Mouse (Mus musculus): ENCODE measurements at regions not wholly inside any gene's neighbourhood (a gene's known extent, or its start where the extent isn't known, plus 50 kb on each side); places are given as distances from the start of the nearest gene placed in this dataset.

- no peak overlapping the region for H3K27ac ChIP-seq (ENCODE audit: insufficient read depth, low read length)
- DNase-seq = no peak
- TF ChIP-seq POLR2A (IDR thresholded peaks at IDR 0.05; ENCODE audit: borderline replicate concordance, insufficient read depth, low read length) (no peak), CTCF (IDR thresholded peaks at IDR 0.05; ENCODE audit: borderline replicate concordance, insufficient read depth, low read depth, low read length) (no peak)
- 76% methylated on average over 5 of the region's 5 CpGs for WGBS
- no peaks in the 10 kb centered on the region for H3K27me3 ChIP-seq (ENCODE audit: control insufficient read depth, insufficient read depth, low read length)
- no peaks in the 10 kb centered on the region for H3K4me1 ChIP-seq (ENCODE audit: control insufficient read depth, insufficient read depth, low read length)
- no peak overlapping the region for H3K4me3 ChIP-seq (replicated peaks; ENCODE audit: insufficient read depth, low read depth, low read length)
Observed at GRCm38 (mm10) chr11:45323766-45324165, 528.1 kb upstream of the Clint1 start.

GRCm38 (mm10) chr11:45330319-45330718 is 521.5 kb upstream of the Clint1 start:
- H3K27me3 ChIP-seq (ENCODE audit: control insufficient read depth, insufficient read depth, low read length) = no peaks in the 10 kb centered on the region; the same call in 1 of the 2 replicates
- TF ChIP-seq POLR2A (IDR thresholded peaks at IDR 0.05; ENCODE audit: borderline replicate concordance, insufficient read depth, low read length) (no peak), CTCF (IDR thresholded peaks at IDR 0.05; ENCODE audit: borderline replicate concordance, insufficient read depth, low read depth, low read length) (no peak)
- no peak overlapping the region for H3K27ac ChIP-seq (ENCODE audit: insufficient read depth, low read length)
- no peak overlapping the region for H3K4me3 ChIP-seq (replicated peaks; ENCODE audit: insufficient read depth, low read depth, low read length)
- 78% methylated on average over 2 of the region's 2 CpGs for WGBS
- no peaks in the 10 kb centered on the region for H3K4me1 ChIP-seq (ENCODE audit: control insufficient read depth, insufficient read depth, low read length)
- no peak for DNase-seq

GRCm38 (mm10) chr11:45333756-45334155 is 518.1 kb upstream of the Clint1 start:
- H3K27ac ChIP-seq (ENCODE audit: insufficient read depth, low read length) = no peak overlapping the region
- no peaks in the 10 kb centered on the region; the same call in 1 of the 2 replicates for H3K4me1 ChIP-seq (ENCODE audit: control insufficient read depth, insufficient read depth, low read length)
- TF ChIP-seq POLR2A (IDR thresholded peaks at IDR 0.05; ENCODE audit: borderline replicate concordance, insufficient read depth, low read length) (no peak), CTCF (IDR thresholded peaks at IDR 0.05; ENCODE audit: borderline replicate concordance, insufficient read depth, low read depth, low read length) (no peak)
- no peak overlapping the region for H3K4me3 ChIP-seq (replicated peaks; ENCODE audit: insufficient read depth, low read depth, low read length)
- DNase-seq = no peak
- no peaks in the 10 kb centered on the region; the same call in 1 of the 2 replicates for H3K27me3 ChIP-seq (ENCODE audit: control insufficient read depth, insufficient read depth, low read length)
- WGBS = 42% methylated on average over 3 of the region's 3 CpGs

- TF ChIP-seq POLR2A (IDR thresholded peaks at IDR 0.05; ENCODE audit: borderline replicate concordance, insufficient read depth, low read length) (no peak), CTCF (IDR thresholded peaks at IDR 0.05; ENCODE audit: borderline replicate concordance, insufficient read depth, low read depth, low read length) (no peak)
- no peak for DNase-seq
- Histone ChIP-seq H3K27me3 (ENCODE audit: control insufficient read depth, insufficient read depth, low read length) (no peaks in the 10 kb centered on the region), H3K4me1 (ENCODE audit: control insufficient read depth, insufficient read depth, low read length) (no peaks in the 10 kb centered on the region), H3K4me3 (replicated peaks; ENCODE audit: insufficient read depth, low read depth, low read length) (no peak overlapping the region), H3K27ac (ENCODE audit: insufficient read depth, low read length) (no peak overlapping the region)
Observed at GRCm38 (mm10) chr11:45349331-45349730, 502.5 kb upstream of the Clint1 start.

- no peak for DNase-seq
- Histone ChIP-seq H3K4me3 (replicated peaks; ENCODE audit: insufficient read depth, low read depth, low read length) (no peak overlapping the region), H3K27ac (ENCODE audit: insufficient read depth, low read length) (no peak overlapping the region), H3K4me1 (ENCODE audit: control insufficient read depth, insufficient read depth, low read length) (no peaks in the 10 kb centered on the region), H3K27me3 (ENCODE audit: control insufficient read depth, insufficient read depth, low read length) (no peaks in the 10 kb centered on the region)
- TF ChIP-seq POLR2A (IDR thresholded peaks at IDR 0.05; ENCODE audit: borderline replicate concordance, insufficient read depth, low read length) = no peak
- TF ChIP-seq CTCF (IDR thresholded peaks at IDR 0.05; ENCODE audit: borderline replicate concordance, insufficient read depth, low read depth, low read length) = no peak
- WGBS = 95% methylated on average over 3 of the region's 3 CpGs
Observed at GRCm38 (mm10) chr11:45365343-45365742, 486.5 kb upstream of the Clint1 start.

- WGBS = 80% methylated on average over 11 of the region's 11 CpGs
- no peak overlapping the region for H3K27ac ChIP-seq (ENCODE audit: insufficient read depth, low read length)
Observed at GRCm38 (mm10) chr11:45389243-45390146, 462.4 kb upstream of the Clint1 start.

GRCm38 (mm10) chr11:45396009-45396408 is 455.8 kb upstream of the Clint1 start:
- Histone ChIP-seq H3K4me1 (ENCODE audit: control insufficient read depth, insufficient read depth, low read length) (no peaks in the 10 kb centered on the region), H3K4me3 (replicated peaks; ENCODE audit: insufficient read depth, low read depth, low read length) (no peak overlapping the region), H3K27ac (ENCODE audit: insufficient read depth, low read length) (no peak overlapping the region), H3K27me3 (ENCODE audit: control insufficient read depth, insufficient read depth, low read length) (no peaks in the 10 kb centered on the region)
- TF ChIP-seq CTCF (IDR thresholded peaks at IDR 0.05; ENCODE audit: borderline replicate concordance, insufficient read depth, low read depth, low read length) = no peak
- TF ChIP-seq POLR2A (IDR thresholded peaks at IDR 0.05; ENCODE audit: borderline replicate concordance, insufficient read depth, low read length) = no peak
- DNase-seq = no peak
- WGBS = 32% methylated on average over 3 of the region's 3 CpGs

More at GRCm38 (mm10) chr11:45389243-45390146, 462.4 kb upstream of the Clint1 start:
- no peaks in the 10 kb centered on the region for H3K4me1 ChIP-seq (ENCODE audit: control insufficient read depth, insufficient read depth, low read length)
- no peak overlapping the region for H3K4me3 ChIP-seq (replicated peaks; ENCODE audit: insufficient read depth, low read depth, low read length)
- no peak for TF ChIP-seq CTCF (IDR thresholded peaks at IDR 0.05; ENCODE audit: borderline replicate concordance, insufficient read depth, low read depth, low read length)
- TF ChIP-seq POLR2A (IDR thresholded peaks at IDR 0.05; ENCODE audit: borderline replicate concordance, insufficient read depth, low read length) = no peak
- no peaks in the 10 kb centered on the region for H3K27me3 ChIP-seq (ENCODE audit: control insufficient read depth, insufficient read depth, low read length)
- DNase-seq = no peak

- Histone ChIP-seq H3K27me3 (ENCODE audit: control insufficient read depth, insufficient read depth, low read length) (no peaks in the 10 kb centered on the region), H3K4me3 (replicated peaks; ENCODE audit: insufficient read depth, low read depth, low read length) (no peak overlapping the region), H3K27ac (ENCODE audit: insufficient read depth, low read length) (no peak overlapping the region), H3K4me1 (ENCODE audit: control insufficient read depth, insufficient read depth, low read length) (no peaks in the 10 kb centered on the region)
- no peak for TF ChIP-seq CTCF (IDR thresholded peaks at IDR 0.05; ENCODE audit: borderline replicate concordance, insufficient read depth, low read depth, low read length)
- no peak for TF ChIP-seq POLR2A (IDR thresholded peaks at IDR 0.05; ENCODE audit: borderline replicate concordance, insufficient read depth, low read length)
- no peak for DNase-seq
- 17% methylated on average over 6 of the region's 6 CpGs for WGBS
Observed at GRCm38 (mm10) chr11:45398188-45398587, 453.7 kb upstream of the Clint1 start.

Data from cerebellum, adult 2 months (tissue).